Mouse (Mus musculus): ENCODE results near the gene D6Ertd527e.

DNA sequence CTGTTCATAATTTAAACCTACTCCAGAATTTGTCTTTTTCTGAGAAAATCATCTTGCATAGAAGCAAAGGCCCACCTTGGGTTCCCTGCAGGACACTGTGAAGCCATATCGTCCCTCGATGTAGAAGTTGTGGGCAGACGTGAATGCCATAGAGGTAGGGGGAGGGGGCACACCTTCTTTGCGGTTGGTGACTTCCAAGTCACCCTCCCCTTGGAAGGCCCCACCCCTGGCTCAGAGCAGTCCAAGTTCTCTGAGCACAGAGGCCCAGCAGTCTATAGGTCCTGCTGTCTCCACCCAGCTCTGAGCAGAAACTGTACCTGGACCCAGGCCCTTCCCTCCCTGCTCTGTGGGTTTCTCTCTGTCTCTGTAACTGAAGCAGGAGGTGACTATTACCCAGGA, 2.6 kb upstream of the D6Ertd527e start:
- TF ChIP-seq CTCF (conservative IDR thresholded peaks at IDR 0.05; ENCODE audit: insufficient read depth, insufficient read length, low read depth, low read length), result no peak
- no peak for TF ChIP-seq POLR2A (IDR thresholded peaks at IDR 0.05; ENCODE audit: low read depth, low read length)
